Mouse (Mus musculus) C2C12 (cell line): ENCODE results near the gene Upf2.

Source experiments
- CTCF ChIP-seq: IDR thresholded peaks from one replicate; pipeline ENCODE4 v1.5.1; 2011; ENCODE audit not compliant: control insufficient read depth, insufficient read depth, insufficient read length
- FOSL1 ChIP-seq: IDR thresholded peaks from one replicate; pipeline ENCODE4 v1.8.0; 2011; ENCODE audit warnings: mild to moderate bottlenecking, low read length; ENCODE audit not compliant: poor library complexity, insufficient read depth, severe bottlenecking
- MAX ChIP-seq: IDR thresholded peaks from one replicate; pipeline ENCODE4 v1.6.1; 2011; ENCODE audit warnings: mild to moderate bottlenecking, control low read depth
- MYOG ChIP-seq: IDR thresholded peaks from one replicate; pipeline ENCODE4 v1.6.1; 2011; ENCODE audit not compliant: control insufficient read depth, insufficient read length; ENCODE audit errors: extremely low read depth

- TF ChIP-seq CTCF, result no peak
- TF ChIP-seq MAX, result no peak
- TF ChIP-seq MYOG, result no peak
- no peak for TF ChIP-seq FOSL1
Observed at GRCm38 (mm10) chr2:5939911-5940310, 11.4 kb upstream of the Upf2 start.
